Mouse (Mus musculus) liver, embryonic 13.5 days (tissue): ENCODE measurements around the gene Nfix. TPM values are rescaled to one million over a fixed set of nuclear protein-coding genes. Genes with fewer than 3 reads are reported as not detected.

Experiments used
- ATAC-seq: fragments of 200-750 bp; cut with Nextera tagmentation; 2 replicates; pipeline ENCODE4 v1.8.0; 2017; ENCODE audit warnings: low read depth, mild to moderate bottlenecking, moderate number of reproducible peaks, moderate library complexity
- DNase-seq: peaks from one replicate; pipeline ENCODE4 v3.0.0; 2022
- H3K27ac ChIP-seq: fragments of 300-500 bp; sonication (generic); 2 replicates; pipeline ENCODE4 v1.5.1; 2015; ENCODE audit warnings: moderate library complexity, mild to moderate bottlenecking, inconsistent platforms
- H3K27me3 ChIP-seq: fragments of 300-500 bp; sonication (generic); 2 replicates; pipeline ENCODE4 v1.6.1; 2015; ENCODE audit warnings: mild to moderate bottlenecking, inconsistent platforms
- H3K36me3 ChIP-seq: fragments of 300-500 bp; sonication (generic); 2 replicates; pipeline ENCODE4 v1.6.1; 2015; ENCODE audit warnings: mild to moderate bottlenecking, inconsistent platforms
- H3K4me1 ChIP-seq: fragments of 300-500 bp; sonication (generic); replicated peaks from 2 replicates; pipeline ENCODE4 v1.6.1; 2015; ENCODE audit warnings: inconsistent platforms
- H3K4me2 ChIP-seq: fragments of 300-500 bp; sonication (generic); 2 replicates; pipeline ENCODE4 v1.6.1; 2015; ENCODE audit warnings: inconsistent platforms, mild to moderate bottlenecking, moderate library complexity
- H3K4me3 ChIP-seq: fragments of 300-500 bp; sonication (generic); replicated peaks from 2 replicates; pipeline ENCODE4 v1.5.1; 2015; ENCODE audit warnings: mild to moderate bottlenecking, inconsistent platforms
- H3K9ac ChIP-seq: fragments of 300-500 bp; sonication (generic); 2 replicates; pipeline ENCODE4 v1.6.1; 2015; ENCODE audit warnings: mild to moderate bottlenecking, inconsistent platforms
- H3K9me3 ChIP-seq: fragments of 300-500 bp; sonication (generic); replicated peaks from 2 replicates; pipeline ENCODE4 v1.6.1; 2016; ENCODE audit warnings: inconsistent platforms
- WGBS: fragments of 180-500 bp; shearing (Covaris S2); methylation state at CpG from one replicate; pipeline ENCODE4 v1.1.7; 2015; ENCODE audit not compliant: insufficient replicate concordance; 5-methylcytosine and 5-hydroxymethylcytosine counted together
- polyA plus RNA-seq: library from polyadenylated mRNA; unstranded; fragments of >200 nt; fragmentation: Nextera tagmentation; extraction: Ambion mirVana; gene quantifications from 2 replicates; pipeline ENCODE4 v1.2.1, GENCODE M21; 2015

Nfix gene
- polyA plus RNA-seq, 1 experiment from 2014 or later: 3.4 TPM

DNA sequence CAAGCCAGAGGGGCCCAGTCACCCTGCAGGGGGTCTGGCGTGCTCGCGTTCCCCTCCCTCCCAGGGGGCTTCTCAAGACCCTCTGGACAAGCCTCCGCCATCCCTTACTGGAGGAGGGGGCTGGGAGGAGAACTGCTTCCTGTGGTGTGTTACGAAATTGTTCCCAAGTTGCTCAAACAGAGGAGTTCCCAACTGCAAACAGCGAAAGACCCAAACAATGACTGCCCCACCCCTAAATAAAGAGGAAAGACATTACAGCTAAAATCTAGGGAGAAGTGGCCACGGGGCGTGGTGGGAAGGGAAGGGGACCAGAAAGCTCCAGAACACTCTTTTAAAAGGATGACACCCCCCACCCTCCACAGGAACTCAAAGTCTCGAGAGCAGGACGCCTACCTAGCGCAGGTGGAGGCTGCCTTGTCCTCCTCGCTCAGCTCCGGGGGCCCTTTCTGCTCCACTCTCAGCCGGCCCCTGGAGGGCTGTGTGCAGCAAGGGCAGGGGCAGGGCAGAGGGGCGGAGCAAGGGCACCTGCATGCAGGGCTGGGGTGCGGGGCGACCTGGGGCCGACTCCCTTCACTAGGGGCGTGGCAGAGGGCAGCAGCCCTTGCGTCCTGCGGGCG lies 92.8 kb downstream of the Nfix start:
- peaks cover 42% of the 10 kb centered on the region for H3K27me3 ChIP-seq
- 4% methylated on average over 22 of the region's 22 CpGs for WGBS
- H3K4me1 ChIP-seq: peaks cover 77% of the 10 kb centered on the region

DNA sequence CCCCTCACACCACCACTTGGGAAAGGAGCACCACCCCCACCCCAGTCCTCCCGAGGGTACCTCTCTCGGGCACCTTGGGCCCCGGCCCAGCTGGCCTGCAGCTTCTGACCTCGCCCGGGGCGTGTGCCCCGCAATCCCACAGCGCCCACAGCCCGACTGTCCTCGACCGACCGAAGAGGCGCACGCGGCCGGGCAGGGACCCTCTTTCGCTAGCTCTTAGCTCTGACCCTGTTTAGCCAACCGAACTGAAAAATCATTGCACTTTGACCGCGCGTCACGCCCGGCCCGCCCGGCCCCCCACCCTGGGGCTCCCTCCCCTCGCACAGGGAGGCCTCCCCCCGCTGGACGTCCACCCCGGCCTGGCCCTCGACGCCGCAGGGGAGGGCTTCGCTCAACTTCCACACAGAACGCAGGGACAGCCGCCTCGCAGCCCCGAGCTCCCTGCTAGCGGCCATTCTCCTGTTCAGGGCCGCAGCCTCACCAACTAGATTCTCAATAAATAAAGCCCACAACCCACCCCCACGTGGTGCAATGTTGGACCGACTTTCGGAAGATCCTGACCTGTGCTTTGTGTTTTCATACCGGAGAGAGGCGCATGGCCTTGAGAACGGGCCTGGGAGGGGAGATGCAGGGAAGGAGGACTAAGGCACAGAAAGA lies 93.4 kb downstream of the Nfix start:
- H3K27me3 ChIP-seq: peaks cover 35% of the 10 kb centered on the region
- H3K4me1 ChIP-seq: peaks cover 70% of the 10 kb centered on the region

More for the DNA sequence above, 92.8 kb downstream of the Nfix start:
- H3K36me3 ChIP-seq: peaks cover 21% of the 10 kb centered on the region
- peak overlapping the region; percentile 98 for H3K27ac ChIP-seq
- peak overlapping the region; percentile 98 for H3K9ac ChIP-seq
- peak overlapping the region; percentile 88 for H3K4me3 ChIP-seq
- peak overlapping the region; percentile 95 for H3K4me2 ChIP-seq
- ATAC-seq (peak; percentile 33), DNase-seq (peak; percentile 81)
- no peaks in the 10 kb centered on the region for H3K9me3 ChIP-seq

GRCm38 (mm10) chr8:84705960-84706359 lies 94.2 kb downstream of the Nfix start:
- H3K36me3 ChIP-seq: peaks cover 22% of the 10 kb centered on the region
- peak overlapping the region; percentile 98 for H3K9ac ChIP-seq
- H3K27ac ChIP-seq: peak overlapping the region; percentile 98
- DNase-seq: no peak
- peaks cover 27% of the 10 kb centered on the region for H3K27me3 ChIP-seq
- peak overlapping the region; percentile 95 for H3K4me2 ChIP-seq
- under 1% methylated on average over 12 of the region's 12 CpGs for WGBS
- no peak for ATAC-seq
- H3K4me1 ChIP-seq: peaks cover 71% of the 10 kb centered on the region
- H3K9me3 ChIP-seq: no peaks in the 10 kb centered on the region
- H3K4me3 ChIP-seq: peak overlapping the region; percentile 88

More for the DNA sequence above, 93.4 kb downstream of the Nfix start:
- no peaks in the 10 kb centered on the region for H3K9me3 ChIP-seq
- ATAC-seq (no peak), DNase-seq (peak; percentile 48)
- H3K4me2 ChIP-seq: peak overlapping the region; percentile 95
- WGBS: under 1% methylated on average over 43 of the region's 45 CpGs
- peak overlapping the region; percentile 98 for H3K9ac ChIP-seq
- H3K4me3 ChIP-seq: peak overlapping the region; percentile 88
- H3K27ac ChIP-seq: peak overlapping the region; percentile 98
- H3K36me3 ChIP-seq: peaks cover 22% of the 10 kb centered on the region

DNA sequence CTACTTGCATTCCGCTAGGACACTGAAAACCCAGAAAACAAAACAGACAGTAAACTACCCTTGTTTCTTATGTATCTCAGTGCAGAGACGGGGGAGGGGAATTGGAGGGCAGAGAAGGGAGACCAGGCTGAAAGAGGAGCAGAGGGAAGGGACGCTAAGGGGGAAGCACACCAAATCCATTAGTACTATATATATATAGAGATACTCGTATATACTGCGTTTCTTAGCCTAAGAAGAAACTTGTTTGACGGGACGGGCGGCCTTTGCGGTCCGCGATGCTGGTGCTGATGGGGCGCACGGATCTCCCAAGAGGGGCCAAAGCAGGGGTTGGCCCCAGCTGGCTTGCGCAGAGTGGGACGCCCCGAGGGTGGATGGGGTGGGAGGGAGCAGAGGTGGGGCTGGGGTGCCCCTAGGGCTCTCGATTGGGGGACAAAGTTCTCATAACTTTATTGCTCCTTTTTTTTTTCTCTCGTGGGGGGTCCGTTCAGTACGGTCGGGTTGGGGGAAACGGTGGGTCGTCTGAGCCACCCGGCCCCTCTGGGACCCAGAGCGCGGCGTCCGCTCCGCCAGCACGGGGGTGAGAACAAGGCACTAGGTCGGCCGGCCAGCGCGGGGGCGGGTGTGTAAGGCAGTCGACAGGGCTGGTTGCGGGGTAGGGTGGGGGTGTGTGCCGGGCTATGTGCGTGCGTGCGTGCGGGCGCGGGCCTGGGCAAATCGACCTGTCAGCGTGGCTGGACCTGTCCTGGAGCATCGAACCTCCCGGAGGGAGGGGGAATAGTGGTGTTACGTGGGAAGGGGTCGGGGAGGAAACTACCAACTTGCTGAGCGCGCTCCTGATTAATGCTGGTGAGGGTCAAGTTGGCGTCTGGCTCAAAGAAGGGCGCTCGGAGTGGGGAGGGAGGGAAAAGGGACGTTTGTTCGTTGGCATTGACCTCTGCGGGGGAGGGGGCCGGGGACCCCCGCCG lies 95.0 kb downstream of the Nfix start:
- DNase-seq: peak; percentile 73
- ATAC-seq: 0 out of 2 replicates have a peak, but pooled peaks have one; percentile 6
- Histone ChIP-seq H3K4me1 (peaks cover 79% of the 10 kb centered on the region), H3K27me3 (peaks cover 26% of the 10 kb centered on the region), H3K36me3 (peaks cover 22% of the 10 kb centered on the region), H3K4me2 (peak overlapping the region; percentile 95), H3K4me3 (peak overlapping the region; percentile 88), H3K9me3 (no peaks in the 10 kb centered on the region), H3K27ac (peak overlapping the region; percentile 98), H3K9ac (peak overlapping the region; percentile 98)
- under 1% methylated on average over 61 of the region's 61 CpGs for WGBS

GRCm38 (mm10) chr8:84704356-84704755 lies 95.8 kb downstream of the Nfix start:
- Histone ChIP-seq H3K36me3 (peaks cover 25% of the 10 kb centered on the region), H3K27ac (peak overlapping the region; percentile 98), H3K9me3 (no peaks in the 10 kb centered on the region), H3K4me2 (peak overlapping the region; percentile 95), H3K4me3 (peak overlapping the region; percentile 88), H3K4me1 (peaks cover 83% of the 10 kb centered on the region), H3K9ac (peak overlapping the region; percentile 98), H3K27me3 (peaks cover 26% of the 10 kb centered on the region)
- 1% methylated on average over 16 of the region's 16 CpGs for WGBS
- ATAC-seq (peak; percentile 26), DNase-seq (peak; percentile 84)

DNA sequence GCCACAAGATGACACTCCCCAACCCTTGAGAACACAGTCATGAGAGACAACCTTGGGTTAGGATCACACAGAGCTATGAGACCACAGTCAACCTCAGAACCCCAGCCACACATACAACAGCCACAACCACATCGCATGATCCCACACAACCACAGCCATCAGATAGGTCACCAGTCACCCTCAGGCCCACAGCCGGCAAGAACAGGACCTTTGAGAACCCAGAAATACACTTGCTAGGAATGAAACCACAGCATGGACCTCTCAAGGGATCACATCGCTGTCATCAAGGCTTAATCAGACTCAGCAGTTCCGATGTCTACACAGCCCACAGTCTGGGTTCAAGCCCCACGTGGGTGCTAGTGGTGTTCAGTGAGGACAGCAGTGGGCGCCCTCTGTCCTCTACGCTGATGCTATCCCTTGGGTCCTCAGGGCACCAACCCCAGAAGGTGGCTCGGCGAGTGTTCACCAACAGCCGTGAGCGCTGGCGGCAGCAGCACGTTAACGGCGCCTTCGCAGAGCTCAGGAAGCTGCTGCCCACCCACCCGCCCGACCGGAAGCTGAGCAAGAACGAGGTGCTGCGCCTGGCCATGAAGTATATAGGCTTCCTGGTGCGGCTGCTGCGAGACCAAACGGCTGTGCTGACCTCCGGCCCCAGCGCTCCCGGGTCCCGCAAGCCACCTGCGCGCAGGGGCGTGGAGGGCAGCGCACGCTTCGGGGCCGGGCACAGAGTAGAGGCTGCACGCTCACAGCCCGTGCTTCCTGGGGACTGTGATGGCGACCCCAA lies 96.5 kb downstream of the Nfix start:
- H3K4me3 ChIP-seq: peak overlapping the region; percentile 88
- H3K27ac ChIP-seq: peak overlapping the region; percentile 98
- H3K4me2 ChIP-seq: peak overlapping the region; percentile 95
- peak overlapping the region; percentile 98 for H3K9ac ChIP-seq
- peaks cover 24% of the 10 kb centered on the region for H3K27me3 ChIP-seq
- WGBS: 2% methylated on average over 38 of the region's 38 CpGs
- DNase-seq (peak; percentile 56), ATAC-seq (no peak)
- no peaks in the 10 kb centered on the region for H3K9me3 ChIP-seq
- H3K4me1 ChIP-seq: peaks cover 83% of the 10 kb centered on the region
- H3K36me3 ChIP-seq: peaks cover 32% of the 10 kb centered on the region

DNA sequence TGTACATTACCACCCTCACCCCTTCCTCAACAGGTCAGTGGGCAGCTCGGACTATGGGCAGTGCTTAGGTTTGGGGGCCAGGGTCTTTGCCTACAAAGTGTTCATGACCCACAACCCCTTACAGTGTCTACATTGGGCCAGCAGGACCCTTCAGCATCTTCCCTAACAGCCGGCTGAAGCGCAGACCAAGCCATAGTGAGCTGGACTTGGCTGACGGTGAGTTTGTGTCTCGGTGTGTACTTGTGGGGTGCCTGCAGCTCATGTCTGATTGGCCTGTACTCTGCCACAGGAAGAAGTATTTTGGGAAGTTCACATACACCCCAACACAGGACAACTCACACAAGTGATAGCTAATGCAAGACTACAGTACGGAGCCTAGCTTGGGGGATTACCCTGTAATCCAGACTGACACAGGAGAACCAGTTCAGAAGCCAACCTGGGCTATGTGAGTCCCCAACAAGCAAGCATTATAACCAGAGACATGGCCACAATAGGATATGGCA lies 97.1 kb downstream of the Nfix start:
- Histone ChIP-seq H3K4me3 (peak overlapping the region; percentile 88), H3K4me2 (peak overlapping the region; percentile 95), H3K9me3 (no peaks in the 10 kb centered on the region), H3K27me3 (peaks cover 21% of the 10 kb centered on the region), H3K9ac (peak overlapping the region; percentile 98), H3K27ac (peak overlapping the region; percentile 98), H3K36me3 (peaks cover 38% of the 10 kb centered on the region), H3K4me1 (peaks cover 83% of the 10 kb centered on the region)
- ATAC-seq: no peak
- DNase-seq: no peak
- 26% methylated on average over 6 of the region's 6 CpGs for WGBS

- Histone ChIP-seq H3K4me3 (peak overlapping the region; percentile 88), H3K4me1 (peaks cover 81% of the 10 kb centered on the region), H3K4me2 (peak overlapping the region; percentile 95), H3K9ac (peak overlapping the region; percentile 98), H3K9me3 (no peaks in the 10 kb centered on the region), H3K27me3 (peaks cover 16% of the 10 kb centered on the region), H3K27ac (peak overlapping the region; percentile 98), H3K36me3 (peaks cover 43% of the 10 kb centered on the region)
- no peak for ATAC-seq
- DNase-seq: peak; percentile 49
- WGBS: 12% methylated on average over 9 of the region's 9 CpGs
Measured at GRCm38 (mm10) chr8:84702561-84702960, 97.6 kb downstream of the Nfix start.

DNA sequence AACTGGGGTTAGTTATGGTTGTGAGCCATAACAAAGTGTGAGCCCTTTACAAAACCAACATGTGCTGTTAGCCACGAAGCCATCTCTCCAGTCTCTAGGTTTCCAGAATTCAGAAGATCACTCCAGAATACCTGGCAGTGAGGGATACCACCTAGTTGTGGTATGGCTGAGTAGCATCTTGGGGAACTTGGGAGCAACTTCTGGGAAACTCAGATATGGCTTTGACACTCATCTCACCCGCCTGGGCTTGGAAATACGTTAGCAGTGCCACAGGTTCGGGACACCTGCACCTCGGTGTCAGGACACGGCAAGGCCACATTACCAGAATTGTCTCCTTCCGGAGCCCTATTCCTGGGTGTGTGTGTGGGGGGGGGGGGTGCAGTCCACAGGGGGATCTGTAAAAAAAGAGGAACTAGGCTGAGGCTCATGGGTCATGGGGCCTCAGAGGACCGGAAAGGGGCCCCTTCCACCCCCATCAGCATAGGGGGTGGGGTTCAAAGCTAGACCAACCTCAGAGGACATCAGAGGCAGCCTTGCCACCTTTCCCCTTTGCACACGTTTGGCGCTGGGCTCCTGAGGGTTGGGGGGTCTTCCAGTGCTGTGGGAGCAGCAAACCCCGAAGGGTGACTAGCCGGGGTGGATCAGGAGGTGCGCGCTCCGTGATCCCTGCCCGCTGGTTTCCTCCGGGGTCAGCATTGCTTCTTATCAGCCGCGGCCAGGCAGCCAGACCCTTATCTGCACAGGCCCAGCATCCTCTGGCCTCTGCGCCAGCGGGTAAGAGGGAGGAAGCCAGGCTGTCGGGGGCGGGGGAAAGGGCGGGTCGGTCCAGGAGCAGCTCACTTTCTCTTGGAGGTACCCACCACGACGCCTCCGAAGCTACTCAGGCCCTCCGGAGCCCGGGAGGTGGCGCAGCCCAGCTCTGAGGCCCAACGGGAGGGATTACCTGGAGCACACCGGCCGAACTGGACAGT lies 98.9 kb downstream of the Nfix start, which contains the start of gene Lyl1:
TSS of gene Lyl1 (plus strand) at position 517 of the 971 bp plus-strand sequence.
- ATAC-seq (peak; percentile 87), DNase-seq (peak; percentile 99)
- H3K9ac ChIP-seq: peak within 1 kb of the TSS; percentile 98
- 0 out of 2 replicates have a peak, but pooled peaks cover 4% of the 10 kb centered on the region for H3K27me3 ChIP-seq
- no peaks in the 10 kb centered on the region for H3K9me3 ChIP-seq
- 2% methylated on average over 34 of the region's 34 CpGs for WGBS
- peaks cover 56% of the 10 kb centered on the region for H3K36me3 ChIP-seq
- peak within 1 kb of the TSS; percentile 98 for H3K27ac ChIP-seq
- peaks cover 68% of the 10 kb centered on the region for H3K4me1 ChIP-seq
- peak within 1 kb of the TSS; percentile 95 for H3K4me2 ChIP-seq
- peak within 1 kb of the TSS; percentile 88 for H3K4me3 ChIP-seq
